Mouse (Mus musculus): ENCODE measurements at regions not wholly inside any gene's neighbourhood (a gene's known extent, or its start where the extent isn't known, plus 50 kb on each side); places are given as distances from the start of the nearest gene placed in this dataset.

DNA sequence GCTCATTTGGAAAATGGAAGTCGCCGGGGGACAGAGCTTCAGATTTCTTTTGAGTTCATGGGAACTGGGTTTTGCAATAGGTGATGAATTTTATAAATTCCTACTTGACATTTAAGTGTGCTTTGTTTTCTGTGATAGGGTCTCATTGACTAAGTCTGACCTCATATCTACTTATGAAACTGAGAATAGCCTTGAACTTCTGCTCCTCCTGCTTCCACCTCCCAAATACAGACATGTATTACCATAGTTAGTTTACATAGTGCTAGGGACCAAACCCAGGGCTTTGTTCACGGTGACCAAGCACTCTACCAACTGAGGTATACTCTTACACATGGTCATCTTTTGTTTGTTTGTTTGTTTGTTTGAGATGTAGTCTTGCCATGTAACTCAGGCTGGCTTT, 77.8 kb downstream of the Tmsb4x start:
- no peak overlapping the region for H3K4me3 ChIP-seq (ENCODE audit: low read depth, low read length)
- no peak for ATAC-seq (replicated peaks; ENCODE audit: low FRiP score)
- WGBS: 94% methylated on average over 3 of the region's 3 CpGs

GRCm38 (mm10) chrX:167130601-167131000, 78.5 kb downstream of the Tmsb4x start:
- WGBS: 81% methylated on average over 5 of the region's 5 CpGs
- no peaks in the 10 kb centered on the region for H3K9me3 ChIP-seq (ENCODE audit: control insufficient read depth, low read length)
- H3K36me3 ChIP-seq (ENCODE audit: control insufficient read depth, insufficient read depth, low read length): no peaks in the 10 kb centered on the region
- no peak overlapping the region for H3K9ac ChIP-seq (ENCODE audit: low read depth, low read length)
- no peak overlapping the region for H3K27ac ChIP-seq (ENCODE audit: low read depth, low read length)
- no peak overlapping the region for H3K4me2 ChIP-seq
- no peak overlapping the region for H3K4me3 ChIP-seq (ENCODE audit: low read depth, low read length)
- no peaks in the 10 kb centered on the region for H3K4me1 ChIP-seq (replicated peaks; ENCODE audit: control insufficient read depth, insufficient read depth, low read length)
- peaks cover 3% of the 10 kb centered on the region for H3K27me3 ChIP-seq (replicated peaks; ENCODE audit: control insufficient read depth, insufficient read depth, low read length)
- no peak for ATAC-seq (replicated peaks; ENCODE audit: low FRiP score)
- DNase-seq (ENCODE audit: low spot score): no peak

More for the DNA sequence above, 77.8 kb downstream of the Tmsb4x start:
- no peaks in the 10 kb centered on the region for H3K36me3 ChIP-seq (ENCODE audit: control insufficient read depth, insufficient read depth, low read length)
- peaks cover 3% of the 10 kb centered on the region for H3K27me3 ChIP-seq (replicated peaks; ENCODE audit: control insufficient read depth, insufficient read depth, low read length)
- no peak overlapping the region for H3K4me2 ChIP-seq
- H3K9ac ChIP-seq (ENCODE audit: low read depth, low read length): no peak overlapping the region
- no peak for DNase-seq (ENCODE audit: low spot score)
- no peaks in the 10 kb centered on the region for H3K9me3 ChIP-seq (ENCODE audit: control insufficient read depth, low read length)
- H3K27ac ChIP-seq (ENCODE audit: low read depth, low read length): no peak overlapping the region
- H3K4me1 ChIP-seq (replicated peaks; ENCODE audit: control insufficient read depth, insufficient read depth, low read length): no peaks in the 10 kb centered on the region

DNA sequence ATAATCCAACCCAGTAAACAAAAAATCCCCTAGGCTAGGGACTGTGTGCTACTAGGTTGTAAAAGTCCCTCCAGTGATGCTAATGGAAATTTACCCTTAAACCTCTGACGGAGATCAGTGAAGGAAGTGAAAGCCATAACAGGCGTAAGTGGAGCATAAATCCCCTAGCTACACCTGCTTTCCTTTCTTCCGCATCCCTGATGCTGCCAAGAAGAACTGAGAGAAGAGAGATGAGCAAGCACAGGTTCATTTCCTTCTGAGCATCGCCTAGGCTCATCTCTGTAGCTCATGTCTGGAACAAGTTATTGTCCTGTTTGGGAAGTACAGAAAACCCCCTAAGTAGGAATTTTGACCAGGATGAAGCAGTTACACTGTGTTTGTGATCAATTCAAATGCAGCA, 89.8 kb downstream of the Tmsb4x start:
- Histone ChIP-seq H3K4me1 (replicated peaks; ENCODE audit: control insufficient read depth, insufficient read depth, low read length) (no peaks in the 10 kb centered on the region), H3K9me3 (ENCODE audit: control insufficient read depth, low read length) (no peaks in the 10 kb centered on the region), H3K9ac (ENCODE audit: low read depth, low read length) (no peak overlapping the region), H3K36me3 (ENCODE audit: control insufficient read depth, insufficient read depth, low read length) (no peaks in the 10 kb centered on the region), H3K4me3 (ENCODE audit: low read depth, low read length) (no peak overlapping the region), H3K4me2 (no peak overlapping the region), H3K27me3 (replicated peaks; ENCODE audit: control insufficient read depth, insufficient read depth, low read length) (peaks cover 12% of the 10 kb centered on the region), H3K27ac (ENCODE audit: low read depth, low read length) (no peak overlapping the region)
- WGBS: 75% methylated on average over 4 of the region's 4 CpGs
- ATAC-seq (replicated peaks; ENCODE audit: low FRiP score) (no peak), DNase-seq (ENCODE audit: low spot score) (no peak)

DNA sequence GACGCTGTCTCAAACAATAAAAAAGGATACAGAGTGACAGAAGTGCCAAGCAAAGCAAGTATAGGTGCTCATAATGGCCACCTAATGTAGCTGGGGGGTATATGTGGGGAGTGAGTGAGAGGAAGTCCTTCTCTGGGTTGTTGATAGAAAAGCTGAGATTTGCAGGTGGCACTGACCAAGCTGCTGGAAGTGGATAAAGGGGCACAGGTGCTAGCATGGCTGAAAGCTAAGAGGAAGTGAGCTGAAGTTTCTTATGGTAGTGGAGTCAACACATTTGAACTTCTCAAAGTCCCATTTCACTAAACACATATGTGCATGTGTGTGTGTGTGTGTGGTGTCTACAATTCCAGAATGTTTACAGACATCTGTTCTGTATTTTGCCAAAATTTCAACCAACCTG, 94.0 kb downstream of the Tmsb4x start:
- 83% methylated on average over 1 of the region's 1 CpGs for WGBS
- Histone ChIP-seq H3K9me3 (ENCODE audit: control insufficient read depth, low read length) (no peaks in the 10 kb centered on the region), H3K4me2 (no peak overlapping the region), H3K4me1 (replicated peaks; ENCODE audit: control insufficient read depth, insufficient read depth, low read length) (no peaks in the 10 kb centered on the region), H3K27me3 (replicated peaks; ENCODE audit: control insufficient read depth, insufficient read depth, low read length) (peaks cover 11% of the 10 kb centered on the region; the same call in 1 of the 2 replicates), H3K27ac (ENCODE audit: low read depth, low read length) (no peak overlapping the region), H3K36me3 (ENCODE audit: control insufficient read depth, insufficient read depth, low read length) (no peaks in the 10 kb centered on the region), H3K9ac (ENCODE audit: low read depth, low read length) (no peak overlapping the region), H3K4me3 (ENCODE audit: low read depth, low read length) (no peak overlapping the region)
- DNase-seq (ENCODE audit: low spot score) (no peak), ATAC-seq (replicated peaks; ENCODE audit: low FRiP score) (no peak)

DNA sequence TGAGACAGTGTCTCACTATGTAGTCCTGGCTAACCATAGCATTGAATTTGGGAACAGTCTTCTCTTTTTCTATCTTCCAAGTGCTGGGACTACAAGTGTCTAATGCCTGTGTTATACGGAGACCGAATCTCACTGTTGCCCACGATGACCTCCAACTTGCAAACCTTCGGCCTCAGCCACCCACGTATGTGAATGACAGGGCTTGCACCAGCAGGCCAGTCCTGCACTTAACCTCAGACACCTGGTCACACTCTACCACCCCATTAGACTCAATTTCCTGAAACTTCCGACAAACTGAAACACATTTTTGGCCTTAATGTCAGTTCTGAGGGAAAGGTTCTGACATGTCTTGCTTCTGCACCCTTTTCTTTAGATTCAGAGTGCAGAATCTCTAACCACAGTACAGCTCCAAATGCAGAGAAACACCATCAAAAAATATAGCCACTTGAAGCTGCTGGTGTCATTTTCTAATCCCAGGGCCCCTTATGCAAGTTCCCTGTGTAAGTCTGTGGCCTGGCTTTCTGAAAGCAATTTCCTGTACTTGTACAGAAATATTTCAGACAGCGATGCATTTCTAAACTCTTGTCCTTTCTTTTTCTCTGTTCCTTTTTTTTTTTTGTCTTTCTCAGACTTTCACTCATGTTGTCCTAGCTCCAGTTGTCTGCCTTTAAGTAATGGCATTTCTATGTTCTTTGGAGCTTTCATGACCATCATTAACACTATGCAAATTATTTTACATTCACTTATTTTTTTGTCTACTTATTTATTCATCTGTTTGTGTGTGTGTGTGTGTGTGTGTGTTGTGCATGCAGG, 97.8 kb downstream of the Tmsb4x start:
- no peaks in the 10 kb centered on the region for H3K9me3 ChIP-seq (ENCODE audit: control insufficient read depth, low read length)
- H3K4me1 ChIP-seq (replicated peaks; ENCODE audit: control insufficient read depth, insufficient read depth, low read length): no peaks in the 10 kb centered on the region
- no peak overlapping the region for H3K4me2 ChIP-seq
- H3K36me3 ChIP-seq (ENCODE audit: control insufficient read depth, insufficient read depth, low read length): no peaks in the 10 kb centered on the region
- no peak overlapping the region for H3K9ac ChIP-seq (ENCODE audit: low read depth, low read length)
- no peak for DNase-seq (ENCODE audit: low spot score)
- no peak overlapping the region for H3K27ac ChIP-seq (ENCODE audit: low read depth, low read length)
- H3K4me3 ChIP-seq (ENCODE audit: low read depth, low read length): no peak overlapping the region
- peaks cover 10% of the 10 kb centered on the region for H3K27me3 ChIP-seq (replicated peaks; ENCODE audit: control insufficient read depth, insufficient read depth, low read length)
- WGBS: 69% methylated on average over 7 of the region's 7 CpGs
- no peak for ATAC-seq (replicated peaks; ENCODE audit: low FRiP score)

DNA sequence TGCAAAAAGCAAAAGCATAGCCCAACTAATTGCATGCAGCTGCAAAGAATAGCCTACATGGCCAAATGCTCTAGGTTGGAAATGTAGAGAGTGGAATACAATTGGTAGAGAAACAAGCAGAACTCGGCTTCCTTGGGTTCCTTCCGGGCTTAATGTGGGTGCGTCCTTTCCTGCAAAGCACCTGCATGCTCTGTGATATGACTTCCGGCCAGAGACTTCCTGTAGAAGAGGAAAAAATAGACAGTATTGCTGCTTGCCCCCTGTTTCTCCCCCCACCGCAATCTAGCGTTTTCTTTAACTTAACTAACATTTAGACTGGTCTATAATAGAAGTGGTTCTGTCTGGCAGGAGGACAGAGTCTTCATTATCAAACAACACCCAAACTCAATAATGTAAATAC, 100.8 kb downstream of the Tmsb4x start:
- H3K27me3 ChIP-seq (replicated peaks; ENCODE audit: control insufficient read depth, insufficient read depth, low read length): peaks cover 10% of the 10 kb centered on the region
- H3K9ac ChIP-seq (ENCODE audit: low read depth, low read length): no peak overlapping the region
- H3K4me3 ChIP-seq (ENCODE audit: low read depth, low read length): no peak overlapping the region
- 47% methylated on average over 6 of the region's 6 CpGs for WGBS
- no peak overlapping the region for H3K27ac ChIP-seq (ENCODE audit: low read depth, low read length)
- H3K4me1 ChIP-seq (replicated peaks; ENCODE audit: control insufficient read depth, insufficient read depth, low read length): no peaks in the 10 kb centered on the region
- no peak overlapping the region for H3K4me2 ChIP-seq
- H3K9me3 ChIP-seq (ENCODE audit: control insufficient read depth, low read length): no peaks in the 10 kb centered on the region
- DNase-seq (ENCODE audit: low spot score) (no peak), ATAC-seq (replicated peaks; ENCODE audit: low FRiP score) (no peak)
- no peaks in the 10 kb centered on the region for H3K36me3 ChIP-seq (ENCODE audit: control insufficient read depth, insufficient read depth, low read length)

GRCm38 (mm10) chrX:167107469-167107868, 101.6 kb downstream of the Tmsb4x start:
- DNase-seq (ENCODE audit: low spot score) (no peak), ATAC-seq (replicated peaks; ENCODE audit: low FRiP score) (no peak)
- no peak overlapping the region for H3K27ac ChIP-seq (ENCODE audit: low read depth, low read length)
- no peaks in the 10 kb centered on the region for H3K9me3 ChIP-seq (ENCODE audit: control insufficient read depth, low read length)
- no peaks in the 10 kb centered on the region for H3K36me3 ChIP-seq (ENCODE audit: control insufficient read depth, insufficient read depth, low read length)
- H3K4me3 ChIP-seq (ENCODE audit: low read depth, low read length): no peak overlapping the region
- no peaks in the 10 kb centered on the region for H3K4me1 ChIP-seq (replicated peaks; ENCODE audit: control insufficient read depth, insufficient read depth, low read length)
- H3K4me2 ChIP-seq: no peak overlapping the region
- WGBS: 61% methylated on average over 4 of the region's 4 CpGs
- peaks cover 10% of the 10 kb centered on the region for H3K27me3 ChIP-seq (replicated peaks; ENCODE audit: control insufficient read depth, insufficient read depth, low read length)
- H3K9ac ChIP-seq (ENCODE audit: low read depth, low read length): no peak overlapping the region

DNA sequence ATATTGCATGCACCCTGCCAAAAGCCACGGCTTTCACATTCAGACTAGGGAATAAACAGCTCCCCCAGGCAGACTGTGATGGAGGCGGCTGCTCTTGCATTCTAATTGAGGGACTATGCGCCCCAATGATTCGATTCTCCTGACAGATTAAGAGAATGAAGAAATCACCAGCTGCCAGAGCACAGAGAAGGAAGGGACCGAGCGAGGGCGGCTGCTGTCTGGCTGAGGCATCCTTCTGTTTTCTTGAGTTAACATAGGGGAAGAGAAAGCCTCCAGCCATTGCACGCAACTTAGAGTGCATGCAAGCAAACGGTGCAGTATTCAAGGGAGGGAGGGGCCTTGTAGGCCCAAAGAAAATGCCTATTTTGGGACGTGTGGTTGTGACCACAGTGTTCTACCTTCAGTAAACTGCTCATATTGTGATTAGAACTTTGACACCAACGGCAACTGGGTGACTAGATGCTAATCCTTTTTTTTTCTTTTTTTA, 103.1 kb downstream of the Tmsb4x start:
- ATAC-seq (replicated peaks; ENCODE audit: low FRiP score) (no peak), DNase-seq (ENCODE audit: low spot score) (no peak)
- Histone ChIP-seq H3K4me1 (replicated peaks; ENCODE audit: control insufficient read depth, insufficient read depth, low read length) (no peaks in the 10 kb centered on the region), H3K9me3 (ENCODE audit: control insufficient read depth, low read length) (no peaks in the 10 kb centered on the region), H3K4me3 (ENCODE audit: low read depth, low read length) (no peak overlapping the region), H3K9ac (ENCODE audit: low read depth, low read length) (no peak overlapping the region), H3K36me3 (ENCODE audit: control insufficient read depth, insufficient read depth, low read length) (no peaks in the 10 kb centered on the region), H3K4me2 (no peak overlapping the region), H3K27ac (ENCODE audit: low read depth, low read length) (no peak overlapping the region), H3K27me3 (replicated peaks; ENCODE audit: control insufficient read depth, insufficient read depth, low read length) (peaks cover 7% of the 10 kb centered on the region)
- WGBS: 56% methylated on average over 11 of the region's 11 CpGs

- Histone ChIP-seq H3K4me2 (no peak overlapping the region), H3K36me3 (ENCODE audit: control insufficient read depth, insufficient read depth, low read length) (no peaks in the 10 kb centered on the region), H3K27me3 (replicated peaks; ENCODE audit: control insufficient read depth, insufficient read depth, low read length) (peaks cover 7% of the 10 kb centered on the region), H3K4me3 (ENCODE audit: low read depth, low read length) (no peak overlapping the region), H3K9ac (ENCODE audit: low read depth, low read length) (no peak overlapping the region), H3K27ac (ENCODE audit: low read depth, low read length) (no peak overlapping the region), H3K9me3 (ENCODE audit: control insufficient read depth, low read length) (no peaks in the 10 kb centered on the region), H3K4me1 (replicated peaks; ENCODE audit: control insufficient read depth, insufficient read depth, low read length) (no peaks in the 10 kb centered on the region)
- WGBS: 73% methylated on average over 4 of the region's 4 CpGs
- no peak for ATAC-seq (replicated peaks; ENCODE audit: low FRiP score)
- no peak for DNase-seq (ENCODE audit: low spot score)
These were observed 103.8 kb downstream of the Tmsb4x start for GRCm38 (mm10) chrX:167105354-167105753.
